Mouse (Mus musculus) adrenal gland, adult 18-20 months (tissue): ENCODE results near the gene Kcnj12. TPM values are rescaled to one million over a fixed set of nuclear protein-coding genes. Genes with fewer than 3 reads are reported as not detected.
A peak's percentile ranks its signal among the peaks of the same experiment; 100 is the strongest.

ENCODE experiments used
- DNase-seq, 2 experiments: peaks; one replicate each; pipeline ENCODE4 v3.0.0; 2021 to 2022; ENCODE audit warnings: low spot score in 2 of 2
- total RNA-seq, 2 experiments: library from RNA; stranded (reverse); gene quantifications; 1 replicate in 1 of 2; 2 replicates in 1 of 2; pipeline ENCODE4 v1.2.3; 2021

Kcnj12 gene
- total RNA-seq, 2 experiments from 2014 or later, result 2.1 to 2.8 TPM

- DNase-seq, result no peak
Measured at GRCm38 (mm10) chr11:61051151-61051550, 28.8 kb downstream of the Kcnj12 start.

GRCm38 (mm10) chr11:61056871-61057270, 34.5 kb downstream of the Kcnj12 start:
- no peak for DNase-seq

GRCm38 (mm10) chr11:61059691-61060457, 37.5 kb downstream of the Kcnj12 start:
- peak in 1 of 2 experiments; percentile 26 for DNase-seq

- no peak for DNase-seq
Measured at GRCm38 (mm10) chr11:61060634-61061033, 38.3 kb downstream of the Kcnj12 start.

GRCm38 (mm10) chr11:61062548-61063461, 40.4 kb downstream of the Kcnj12 start:
- peak in 1 of 2 experiments; percentile 31 for DNase-seq

GRCm38 (mm10) chr11:61063503-61063902, 41.1 kb downstream of the Kcnj12 start:
- no peak for DNase-seq

- no peak for DNase-seq
Measured at GRCm38 (mm10) chr11:61065620-61066019, 43.3 kb downstream of the Kcnj12 start.

GRCm38 (mm10) chr11:61067133-61067835, 44.9 kb downstream of the Kcnj12 start:
- no peak for DNase-seq

- DNase-seq, result no peak
Measured at GRCm38 (mm10) chr11:61068866-61069265, 46.5 kb downstream of the Kcnj12 start.

- no peak for DNase-seq
Measured at GRCm38 (mm10) chr11:61069645-61070044, 47.3 kb downstream of the Kcnj12 start.

- no peak for DNase-seq
Measured at GRCm38 (mm10) chr11:61074646-61075317, 52.4 kb downstream of the Kcnj12 start.

GRCm38 (mm10) chr11:61075361-61076326, 53.3 kb downstream of the Kcnj12 start:
- DNase-seq, result no peak

GRCm38 (mm10) chr11:61081624-61082023, 59.3 kb downstream of the Kcnj12 start:
- DNase-seq, result no peak

- no peak for DNase-seq
Measured at GRCm38 (mm10) chr11:61090195-61090594, 67.8 kb downstream of the Kcnj12 start.

GRCm38 (mm10) chr11:61091192-61091591, 68.8 kb downstream of the Kcnj12 start:
- no peak for DNase-seq

GRCm38 (mm10) chr11:61091642-61092262, 69.4 kb downstream of the Kcnj12 start:
- peak; percentile 52 to 66 for DNase-seq

- DNase-seq, result no peak
Measured at GRCm38 (mm10) chr11:61098046-61098445, 75.7 kb downstream of the Kcnj12 start.

GRCm38 (mm10) chr11:61102397-61103339, 80.3 kb downstream of the Kcnj12 start:
- no peak for DNase-seq
